Mouse (Mus musculus) Patski (cell line): ENCODE measurements around the gene Set. TPM values are rescaled to one million over a fixed set of nuclear protein-coding genes. Genes with fewer than 3 reads are reported as not detected.

Experiments
- ATAC-seq: fragments of 100-300 bp; one replicate; pipeline ENCODE4 v1.8.0; 2021
- CTCF ChIA-PET: fragments of 350-600 bp; sonication (Branson Sonifier 250); formaldehyde crosslinking; loops from one replicate; lab custom pipeline; 2022; ENCODE audit warnings: inconsistent platforms; lab: Charles Lee
- POLR2A ChIA-PET: fragments of 350-600 bp; sonication (Branson Sonifier 250); formaldehyde crosslinking; loops from one replicate; lab custom pipeline; 2022; ENCODE audit warnings: antibody characterized with exemption, inconsistent platforms; lab: Charles Lee
- DNase-seq: peaks from one replicate; pipeline ENCODE4 v3.0.0-alpha.2; 2011; ENCODE audit warnings: low read depth, low spot score
- H3K27me3 ChIP-seq: fragments of 371-371 bp; one replicate; pipeline ENCODE4 v1.5.1; 2021
- CTCF ChIP-seq: fragments of 100-300 bp; IDR thresholded peaks from one replicate; pipeline ENCODE4 v1.5.1; 2021
- in situ Hi-C: fragments of 300-500 bp; cut with MboI; formaldehyde crosslinking; loops from 3 replicates; pipeline ENCODE4 v1.11.1; 2018; ENCODE audit warnings: low pct_unique_long_range_greater_than_20kb, mixed read lengths
- polyA plus RNA-seq: library from polyadenylated mRNA; unstranded; gene quantifications from one replicate; pipeline ENCODE4 v1.2.3, GENCODE M21; 2021

Gene Set
- polyA plus RNA-seq, 1 experiment from 2014 or later = 288 TPM

DNA sequence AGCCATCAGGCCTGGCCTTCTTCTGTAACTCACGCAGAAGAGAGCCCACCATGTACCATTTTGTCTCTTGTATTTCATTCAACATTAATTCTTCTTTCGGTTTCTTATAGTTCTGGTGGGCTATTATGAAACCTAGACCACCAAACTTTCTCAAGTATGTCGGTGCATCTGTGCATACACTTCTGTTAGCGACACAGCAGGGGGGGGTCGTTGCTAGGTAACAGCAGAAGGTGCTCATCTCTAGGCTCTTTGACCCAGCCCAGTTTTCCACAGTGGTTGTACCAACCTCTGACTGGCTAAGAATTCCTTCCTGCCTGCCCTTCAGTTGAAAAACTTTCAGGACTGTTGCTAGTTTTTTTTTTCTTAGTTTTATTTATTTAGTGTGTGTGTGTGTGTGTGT lies 1.2 kb downstream of the Set start:
- DNase-seq (no peak), ATAC-seq (no peak)
- in situ Hi-C loops = no loop called here
- TF ChIP-seq CTCF = no peak
- POLR2A ChIA-PET = no interaction called here
- no peaks in the 10 kb centered on the region for H3K27me3 ChIP-seq
- CTCF ChIA-PET = no interaction called here

GRCm38 (mm10) chr2:30061215-30062166 lies 4.3 kb downstream of the Set start:
- no peak for ATAC-seq
- no peak for TF ChIP-seq CTCF
- ChIA-PET POLR2A (no interaction called here), CTCF (no interaction called here)
- in situ Hi-C loops = no loop called here
- no peak for DNase-seq
- no peaks in the 10 kb centered on the region for H3K27me3 ChIP-seq

- no peak for TF ChIP-seq CTCF
- in situ Hi-C loops = no loop called here
- ChIA-PET CTCF (interaction anchor here (1.0 to 1.5 kb wide), 2 partner anchors 13 to 15 kb away, joined by 3 read pairs; partner anchors contain the start of genes Pkn3 and Wdr34), POLR2A (interaction anchor here (0.9 to 1.5 kb wide), 3 partner anchors 12 to 71 kb away, joined by 3 to 5 read pairs (median 4); partner anchors contain the start of gene Tbc1d13)
- ATAC-seq = peak; percentile 12
- H3K27me3 ChIP-seq = no peaks in the 10 kb centered on the region
- no peak for DNase-seq
These were observed 5.3 kb downstream of the Set start for GRCm38 (mm10) chr2:30062249-30063093.

- H3K27me3 ChIP-seq = no peaks in the 10 kb centered on the region
- ATAC-seq (no peak), DNase-seq (no peak)
- CTCF ChIA-PET = interaction anchor here (1.0 to 1.5 kb wide), 2 partner anchors 14 kb away, joined by 3 read pairs; partner anchors contain the start of genes Pkn3 and Wdr34
- in situ Hi-C loops = no loop called here
- POLR2A ChIA-PET = interaction anchor here (0.9 to 1.5 kb wide), 3 partner anchors 13 to 71 kb away, joined by 3 to 5 read pairs (median 4); partner anchors contain the start of gene Tbc1d13
- no peak for TF ChIP-seq CTCF
These were observed 6.1 kb downstream of the Set start for GRCm38 (mm10) chr2:30063235-30063634.

DNA sequence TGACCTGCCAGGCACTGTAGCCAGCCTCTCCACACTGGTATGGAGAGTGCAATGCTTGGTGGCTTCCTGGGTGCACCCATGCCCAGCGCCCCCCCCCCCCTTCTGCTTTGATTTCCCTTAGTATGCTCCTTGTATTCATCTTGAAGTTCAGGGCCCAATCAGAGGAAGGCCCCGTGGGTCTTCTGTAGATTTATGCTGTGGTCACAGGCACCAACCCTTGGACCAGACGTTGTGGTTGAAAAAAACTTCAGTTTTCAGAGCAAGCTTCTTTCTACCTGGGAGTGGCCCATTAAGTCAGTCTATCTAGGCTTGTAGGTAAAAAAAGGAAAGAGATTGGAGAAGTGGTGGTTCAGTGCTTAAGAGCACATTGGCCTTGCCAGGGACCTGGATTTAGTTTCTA lies 6.6 kb downstream of the Set start:
- H3K27me3 ChIP-seq = no peaks in the 10 kb centered on the region
- in situ Hi-C loops = no loop called here
- POLR2A ChIA-PET = interaction anchor here (1.5 kb wide), 1 partner anchor 13 kb away, joined by 4 read pairs; no protein-coding TSS in a partner anchor
- CTCF ChIA-PET = interaction anchor here (1.5 kb wide), 1 partner anchor 13 kb away, joined by 3 read pairs; the partner anchor contains the start of gene Pkn3
- no peak for DNase-seq
- ATAC-seq = no peak
- no peak for TF ChIP-seq CTCF

DNA sequence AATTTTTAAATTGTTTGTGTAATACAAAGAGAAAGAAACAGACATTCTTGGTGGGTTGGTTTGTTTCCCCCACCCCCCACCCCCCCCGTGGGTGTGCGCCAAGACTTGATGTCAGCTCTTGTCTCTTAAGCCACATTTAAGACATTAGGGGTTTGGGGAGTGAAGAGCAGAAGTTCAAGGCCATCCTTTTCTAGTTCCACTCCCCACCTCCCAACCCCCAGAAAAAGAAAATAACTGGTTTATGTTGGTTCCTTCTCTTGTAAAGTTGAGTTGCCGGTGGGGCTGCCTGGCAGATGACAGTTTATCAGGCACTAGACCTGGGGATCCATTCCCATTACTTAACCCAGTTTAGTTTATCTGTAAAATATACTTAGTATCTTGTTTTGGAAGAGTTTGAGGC lies 7.1 kb downstream of the Set start:
- ATAC-seq = no peak
- ChIA-PET CTCF (interaction anchor here (1.5 kb wide), 1 partner anchor 13 kb away, joined by 3 read pairs; the partner anchor contains the start of gene Pkn3), POLR2A (interaction anchor here (0.8 kb wide), 1 partner anchor 33 kb away, joined by 3 read pairs; no protein-coding TSS in a partner anchor)
- in situ Hi-C loops = no loop called here
- TF ChIP-seq CTCF = no peak
- no peak for DNase-seq
- H3K27me3 ChIP-seq = no peaks in the 10 kb centered on the region

GRCm38 (mm10) chr2:30066046-30066901 lies 9.1 kb downstream of the Set start:
- H3K27me3 ChIP-seq = no peaks in the 10 kb centered on the region
- DNase-seq (no peak), ATAC-seq (peak; percentile 84)
- POLR2A ChIA-PET = no interaction called here
- CTCF ChIA-PET = no interaction called here
- no peak for TF ChIP-seq CTCF
- in situ Hi-C loops = no loop called here

- TF ChIP-seq CTCF = no peak
- ChIA-PET CTCF (interaction anchor here (1.3 kb wide), 1 partner anchor 25 kb away, joined by 3 read pairs; no protein-coding TSS in a partner anchor), POLR2A (interaction anchor here (1.0 kb wide), 1 partner anchor 10 kb away, joined by 4 read pairs; the partner anchor contains the start of gene Pkn3)
- DNase-seq (no peak), ATAC-seq (no peak)
- in situ Hi-C loops = no loop called here
- no peaks in the 10 kb centered on the region for H3K27me3 ChIP-seq
These were observed 10.1 kb downstream of the Set start for GRCm38 (mm10) chr2:30067031-30067888.
